Mouse (Mus musculus): ENCODE measurements around the gene Birc7. TPM values are rescaled to one million over a fixed set of nuclear protein-coding genes. Genes with fewer than 3 reads are reported as not detected.

Gene Birc7
- total RNA-seq, 2 experiments from 2014 or later: not detected

GRCm38 (mm10) chr2:180966092-180966882 is 37.5 kb downstream of the Birc7 start:
- no peak for DNase-seq (ENCODE audit: low spot score in 2 of 2)

DNA sequence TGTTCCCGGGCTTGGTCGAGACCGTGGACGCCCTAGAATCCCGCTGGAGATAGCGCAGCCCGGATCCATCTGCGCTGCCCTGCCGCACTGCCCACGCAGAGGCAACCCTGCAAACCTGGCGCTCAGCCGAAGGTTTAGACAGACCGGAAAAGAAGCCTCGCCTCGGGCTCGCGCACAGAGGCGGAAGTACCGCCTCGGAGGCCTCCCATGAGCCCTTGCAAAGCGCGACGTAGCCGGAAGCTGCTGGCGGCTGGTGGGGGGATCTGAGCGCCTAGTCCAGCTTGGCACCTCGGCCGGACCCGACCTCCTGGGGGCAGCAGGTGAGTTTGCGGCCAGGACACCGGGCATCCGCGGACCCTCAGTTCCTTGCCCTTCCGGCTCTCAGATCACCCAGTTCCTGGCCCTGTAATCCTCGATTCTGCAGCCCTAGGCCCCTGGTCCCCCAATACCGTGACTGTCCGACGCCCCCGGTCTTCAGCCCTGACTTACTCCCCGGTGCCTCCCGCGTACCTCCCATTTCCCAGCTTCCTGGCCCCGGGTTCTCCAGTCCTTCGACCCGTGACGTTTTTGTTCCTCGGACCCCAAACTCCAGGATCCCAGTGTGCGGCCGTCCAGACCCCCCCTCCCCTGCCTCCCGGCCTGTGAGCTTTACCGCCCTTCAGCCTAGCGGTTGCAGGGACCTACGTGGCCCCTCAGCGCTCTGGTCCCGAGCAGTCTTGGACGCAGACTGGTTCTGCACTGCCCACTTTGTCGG is 38.4 kb downstream of the Birc7 start, which contains the start of gene Arfgap1:
Arfgap1 (plus strand) TSS at position 216 of the 754 bp plus-strand sequence.
- DNase-seq (ENCODE audit: low spot score in 2 of 2): peak; percentile 87 to 91

DNA sequence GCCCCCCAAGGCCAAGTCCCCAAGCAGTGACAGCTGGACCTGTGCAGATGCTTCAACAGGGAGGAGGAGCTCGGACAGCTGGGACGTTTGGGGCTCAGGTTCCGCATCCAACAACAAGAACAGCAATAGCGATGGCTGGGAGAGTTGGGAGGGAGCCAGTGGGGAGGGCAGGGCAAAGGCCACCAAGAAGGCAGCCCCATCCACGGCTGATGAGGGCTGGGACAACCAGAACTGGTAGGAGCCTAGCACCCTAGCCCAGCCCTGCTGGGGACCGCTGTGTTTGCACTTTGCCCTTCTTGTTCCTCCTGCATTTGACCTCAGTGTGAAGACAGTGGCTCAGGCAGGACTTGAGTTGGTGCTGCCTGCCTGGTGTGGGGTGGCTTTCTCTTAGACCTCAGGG is 52.3 kb downstream of the Birc7 start:
- DNase-seq (ENCODE audit: low spot score in 2 of 2): no peak

Small RNAs within 50 kb of the gene (microRNA-seq; reads per million reads assigned to microRNA genes)
- 0.89 to 2.2 reads per million in 2 experiments for gene Mir124a-3

Other genes with a start within 250 kb of the Birc7 start
- 10 to 100 TPM; 58.4 to 61.8 TPM for gene Dido1, start 219.0 kb upstream of the Birc7 start, total RNA-seq (2021)
- gene Gid8, start 218.9 kb upstream of the Birc7 start, total RNA-seq (2021): 10 to 100 TPM; 62.6 to 63.7 TPM
- gene Slc17a9, start 203.8 kb upstream of the Birc7 start, total RNA-seq (2021): under 1 TPM; 0.47 to 0.53 TPM
- under 1 TPM in 1 of 2 experiments, not detected in 1; 0.14 TPM for gene Bhlhe23, start 152.1 kb upstream of the Birc7 start, total RNA-seq (2021)
- gene Ythdf1, start 8.1 kb upstream of the Birc7 start, total RNA-seq (2021): 10 to 100 TPM; 61.8 to 64.6 TPM
- 10 to 100 TPM; 44.2 to 57.0 TPM for gene Nkain4, start 25.7 kb downstream of the Birc7 start, total RNA-seq (2021)
- 100 to 1,000 TPM; 114 to 118 TPM for gene Arfgap1, start 38.2 kb downstream of the Birc7 start, total RNA-seq (2021)
- gene Col20a1, start 57.5 kb downstream of the Birc7 start, total RNA-seq (2021): 1 to 10 TPM; 1.0 to 1.2 TPM
- gene Chrna4, start 114.5 kb downstream of the Birc7 start, total RNA-seq (2021): 10 to 100 TPM; 32.4 to 33.7 TPM
- gene Kcnq2, start 206.3 kb downstream of the Birc7 start, total RNA-seq (2021): 100 to 1,000 TPM; 213 to 234 TPM
- 100 to 1,000 TPM; 674 to 713 TPM for gene Eef1a2, start 228.0 kb downstream of the Birc7 start, total RNA-seq (2021)

Measured in layer of hippocampus, postnatal 10 days (tissue).